Mouse (Mus musculus): ENCODE measurements around the gene Mcm2.

Mcm2 gene

GRCm38 (mm10) chr6:88898534-88899048, at the start of gene Mcm2:
Mcm2 (minus strand) TSS chr6:88898780.
- in situ Hi-C loops (cut with MboI, MseI): no loop called here

DNA sequence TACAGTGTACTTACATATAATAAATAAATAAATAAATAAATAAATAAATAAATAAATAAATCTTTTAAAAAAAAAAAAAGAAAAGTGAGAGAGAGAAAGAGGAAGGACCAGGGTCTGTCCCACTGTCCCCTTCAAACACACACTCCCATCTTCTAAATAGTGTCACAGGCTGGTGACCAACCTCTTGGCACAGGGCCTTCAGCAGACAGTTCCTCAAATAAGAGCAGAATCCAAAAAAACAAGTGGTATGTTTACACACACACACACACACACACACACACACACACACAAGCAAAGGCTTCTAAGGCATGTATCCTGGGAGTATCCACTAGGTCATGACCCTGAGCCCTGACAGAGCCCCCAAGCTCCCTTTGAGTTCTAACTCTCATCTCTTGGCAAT, 49.2 kb upstream of the Mcm2 start:
- in situ Hi-C loops (cut with MboI, MseI): no loop called here

- in situ Hi-C loops (cut with MboI, MseI): no loop called here
Observed at GRCm38 (mm10) chr6:88946442-88946841, 47.9 kb upstream of the Mcm2 start.

DNA sequence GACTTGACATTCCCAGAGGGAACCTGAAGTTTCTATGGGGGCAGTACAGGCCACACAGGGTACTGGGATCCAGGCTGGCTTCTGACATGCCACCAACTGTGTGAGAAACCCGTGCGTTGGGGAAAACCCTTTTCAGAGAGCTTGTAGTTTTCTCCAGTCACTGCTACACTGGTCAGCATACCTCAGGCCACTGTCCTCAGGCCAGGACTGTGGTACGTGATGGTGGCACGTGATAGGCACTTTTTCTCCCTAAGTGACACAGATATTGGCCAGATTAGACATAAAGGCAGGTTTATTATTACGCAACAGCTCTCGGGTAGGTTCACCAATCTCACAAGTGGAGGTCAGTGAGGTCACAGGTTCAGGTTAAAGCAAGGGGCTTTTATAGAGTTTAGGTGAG, 45.1 kb upstream of the Mcm2 start:
- in situ Hi-C loops (cut with MboI, MseI): no loop called here

DNA sequence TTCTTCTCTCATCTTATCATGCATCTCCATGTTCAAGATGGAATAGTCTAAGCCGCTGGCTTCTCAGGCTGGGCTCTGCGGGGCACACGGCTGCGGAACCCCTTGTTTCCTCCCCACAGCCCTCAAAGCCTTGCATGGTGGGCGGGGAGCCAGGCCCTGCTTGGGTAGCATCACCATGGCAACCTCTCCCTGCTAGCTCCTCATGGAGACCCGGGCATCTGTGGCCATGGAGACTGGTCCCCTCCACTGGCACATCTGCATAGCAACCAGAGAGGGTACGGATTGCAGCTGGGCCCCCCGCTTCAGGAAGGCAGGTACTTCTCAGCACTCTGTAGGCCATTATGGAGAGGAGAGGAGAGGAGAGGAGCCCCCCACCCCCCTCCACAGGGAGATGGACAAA, 44.0 kb upstream of the Mcm2 start:
- in situ Hi-C loops (cut with MboI, MseI): no loop called here

- in situ Hi-C loops (cut with MboI, MseI): no loop called here
Observed at GRCm38 (mm10) chr6:88941628-88942027, 43.0 kb upstream of the Mcm2 start.

GRCm38 (mm10) chr6:88940090-88940916, 41.7 kb upstream of the Mcm2 start:
- in situ Hi-C loops (cut with MboI, MseI): no loop called here

GRCm38 (mm10) chr6:88939281-88940089, 40.9 kb upstream of the Mcm2 start:
- in situ Hi-C loops (cut with MboI, MseI): no loop called here

- in situ Hi-C loops (cut with MboI, MseI): no loop called here
Observed at GRCm38 (mm10) chr6:88938664-88939055, 40.1 kb upstream of the Mcm2 start.

- in situ Hi-C loops (cut with MboI, MseI): no loop called here
Observed at GRCm38 (mm10) chr6:88937971-88938663, 39.5 kb upstream of the Mcm2 start.

- in situ Hi-C loops (cut with MboI, MseI): no loop called here
Observed at GRCm38 (mm10) chr6:88937214-88937549, 38.6 kb upstream of the Mcm2 start.

- in situ Hi-C loops (cut with MboI, MseI): no loop called here
Observed at GRCm38 (mm10) chr6:88936342-88937213, 38.0 kb upstream of the Mcm2 start.

DNA sequence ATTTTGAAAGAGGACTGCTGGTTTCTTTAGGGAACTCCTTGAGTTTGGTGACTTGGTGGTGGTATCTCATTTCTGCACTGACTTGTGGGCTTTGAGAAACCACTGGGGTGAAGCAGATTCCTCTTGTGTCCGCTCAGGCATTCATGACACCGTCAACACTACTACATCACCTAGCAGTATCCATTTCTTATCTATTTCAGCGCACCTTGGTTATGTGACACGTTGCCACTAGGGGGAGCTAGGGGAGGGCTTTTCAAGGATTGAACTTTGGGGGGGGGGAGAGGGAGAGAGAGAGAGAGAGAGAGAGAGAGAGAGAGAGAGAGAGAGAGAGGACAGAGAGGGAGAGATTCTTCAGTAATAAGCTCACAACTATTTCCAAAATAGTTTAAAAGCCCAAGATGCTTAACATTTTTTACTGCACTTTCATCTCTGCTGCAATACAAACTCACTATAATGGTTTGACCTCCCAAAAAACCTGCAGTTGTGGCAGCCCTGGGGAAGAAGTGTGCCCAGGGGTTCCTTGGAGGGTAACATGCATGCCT, 37.2 kb upstream of the Mcm2 start:
- in situ Hi-C loops (cut with MboI, MseI): no loop called here

DNA sequence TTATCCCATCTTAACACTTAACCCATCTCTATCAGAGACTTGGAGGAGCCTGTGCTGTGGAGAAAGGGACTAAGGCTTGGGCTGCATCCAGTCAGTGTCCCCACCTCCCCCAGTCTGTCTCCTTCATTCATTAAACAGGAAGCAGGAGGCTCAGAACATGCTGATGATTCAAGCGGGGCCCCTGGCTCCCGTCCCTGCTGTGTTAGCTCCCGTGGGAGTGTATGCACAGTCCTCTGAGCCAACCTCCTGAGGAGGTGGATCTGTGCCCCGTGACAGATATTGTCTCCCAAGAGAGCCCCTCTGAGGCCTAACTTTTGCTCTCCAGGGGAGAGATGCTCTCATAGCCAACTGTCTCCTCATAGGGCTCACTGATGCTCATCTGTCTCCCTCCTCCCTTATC, 36.2 kb upstream of the Mcm2 start:
- in situ Hi-C loops (cut with MboI, MseI): loop anchor here (5.0 kb wide), 4 partner anchors 72 to 682 kb away; no protein-coding TSS in a partner anchor

DNA sequence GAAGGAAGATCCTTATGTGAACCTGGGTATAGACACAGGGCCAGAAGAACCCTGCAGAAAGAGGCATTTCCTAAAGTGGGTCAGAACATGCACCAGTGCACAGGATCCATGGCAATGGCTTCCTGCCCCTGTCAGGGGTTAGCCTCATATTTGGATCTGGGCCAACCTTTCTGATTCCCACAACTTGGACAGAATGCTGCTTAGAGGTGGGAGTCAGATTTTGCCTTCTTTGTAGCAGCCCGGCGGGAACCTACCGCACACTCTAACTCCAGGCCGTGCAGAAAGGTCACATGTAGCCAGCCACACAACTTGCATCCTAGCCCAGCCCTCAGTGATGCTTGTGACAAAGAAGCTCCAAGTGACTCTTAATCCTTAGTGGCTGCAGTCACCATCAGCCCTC, 35.6 kb upstream of the Mcm2 start:
- in situ Hi-C loops (cut with MboI, MseI): loop anchor here (5.0 kb wide), 4 partner anchors 73 to 683 kb away; no protein-coding TSS in a partner anchor

DNA sequence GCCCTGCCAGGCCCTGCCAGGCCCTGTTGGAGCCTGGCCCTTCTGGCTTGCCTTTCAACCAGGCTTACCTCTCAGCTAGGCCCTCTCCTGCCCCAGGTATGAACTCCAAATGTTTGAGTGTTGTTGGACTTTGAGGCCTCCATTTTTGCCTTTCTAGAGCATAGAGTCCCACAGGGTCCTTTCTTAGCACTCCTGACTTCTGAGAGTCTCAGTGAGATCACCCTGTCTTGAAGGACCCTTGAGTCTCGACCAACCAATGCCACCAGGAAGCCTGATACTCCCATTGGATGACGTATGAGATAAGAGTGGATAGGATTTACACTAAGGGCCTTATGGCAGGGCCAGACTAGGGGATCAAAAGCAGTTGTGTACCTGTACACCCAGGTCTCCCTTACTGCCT, 32.9 kb upstream of the Mcm2 start:
- in situ Hi-C loops (cut with MboI, MseI): loop anchor here (5.0 kb wide), 4 partner anchors 76 to 686 kb away; no protein-coding TSS in a partner anchor

GRCm38 (mm10) chr6:88930049-88930448, 31.5 kb upstream of the Mcm2 start:
- in situ Hi-C loops (cut with MboI, MseI): loop anchor here (5.0 kb wide), 4 partner anchors 77 to 687 kb away; no protein-coding TSS in a partner anchor

- in situ Hi-C loops (cut with MboI, MseI): no loop called here
Observed at GRCm38 (mm10) chr6:88929451-88929850, 30.9 kb upstream of the Mcm2 start.

DNA sequence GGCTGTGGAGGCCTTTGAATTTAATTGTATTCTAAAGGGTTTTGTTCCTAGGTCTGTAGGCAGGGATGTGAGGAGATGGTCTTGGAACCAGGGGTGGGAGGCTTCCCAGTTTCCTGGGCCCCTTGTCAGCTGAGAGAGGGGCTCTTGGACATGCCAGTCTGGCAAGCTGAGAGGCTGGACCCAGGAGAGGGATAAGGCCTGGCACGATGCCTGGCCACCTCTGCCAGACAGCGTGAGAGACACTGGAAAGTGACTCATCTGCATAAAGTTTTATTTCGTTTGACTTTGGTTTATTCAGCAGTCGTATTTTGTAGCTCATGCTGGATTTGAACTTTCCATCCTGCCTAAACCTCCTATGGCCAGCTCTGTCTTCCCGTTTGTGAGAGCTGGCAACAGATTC, 30.0 kb upstream of the Mcm2 start:
- in situ Hi-C loops (cut with MboI, MseI): no loop called here

- in situ Hi-C loops (cut with MboI, MseI): no loop called here
Observed at GRCm38 (mm10) chr6:88928026-88928425, 29.4 kb upstream of the Mcm2 start.

DNA sequence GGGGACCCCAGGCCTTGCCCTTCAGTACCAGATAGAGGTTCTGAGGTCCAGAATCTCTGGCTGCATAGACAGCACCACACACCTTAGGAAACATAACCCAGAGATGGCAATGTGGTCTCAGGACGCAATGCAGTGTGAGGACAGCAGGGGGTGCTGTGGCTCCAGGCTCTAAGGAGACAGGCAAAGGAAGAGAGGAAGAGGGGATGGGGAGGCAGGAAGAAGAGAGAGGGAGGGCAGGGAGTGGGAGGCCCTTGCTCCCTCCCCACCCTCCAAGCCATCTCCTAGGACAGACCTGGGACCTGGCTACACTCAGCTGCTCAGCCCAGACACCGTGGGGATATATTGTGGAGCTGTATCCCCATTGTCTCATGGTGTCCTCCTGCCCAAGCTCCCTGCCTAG, 29.0 kb upstream of the Mcm2 start:
- in situ Hi-C loops (cut with MboI, MseI): no loop called here
